Mouse (Mus musculus) stomach, postnatal 0 days (tissue): Measurements from ENCODE around the gene Rps6kc1.

Source experiments
- CTCF ChIP-seq: IDR thresholded peaks from 2 replicates; pipeline ENCODE4 v1.5.1; 2016; ENCODE audit warnings: antibody characterized with exemption, low read depth, mild to moderate bottlenecking, moderate library complexity
- EP300 ChIP-seq: optimal IDR thresholded peaks from 2 replicates; pipeline ENCODE3; 2016; ENCODE audit warnings: antibody characterized with exemption

DNA sequence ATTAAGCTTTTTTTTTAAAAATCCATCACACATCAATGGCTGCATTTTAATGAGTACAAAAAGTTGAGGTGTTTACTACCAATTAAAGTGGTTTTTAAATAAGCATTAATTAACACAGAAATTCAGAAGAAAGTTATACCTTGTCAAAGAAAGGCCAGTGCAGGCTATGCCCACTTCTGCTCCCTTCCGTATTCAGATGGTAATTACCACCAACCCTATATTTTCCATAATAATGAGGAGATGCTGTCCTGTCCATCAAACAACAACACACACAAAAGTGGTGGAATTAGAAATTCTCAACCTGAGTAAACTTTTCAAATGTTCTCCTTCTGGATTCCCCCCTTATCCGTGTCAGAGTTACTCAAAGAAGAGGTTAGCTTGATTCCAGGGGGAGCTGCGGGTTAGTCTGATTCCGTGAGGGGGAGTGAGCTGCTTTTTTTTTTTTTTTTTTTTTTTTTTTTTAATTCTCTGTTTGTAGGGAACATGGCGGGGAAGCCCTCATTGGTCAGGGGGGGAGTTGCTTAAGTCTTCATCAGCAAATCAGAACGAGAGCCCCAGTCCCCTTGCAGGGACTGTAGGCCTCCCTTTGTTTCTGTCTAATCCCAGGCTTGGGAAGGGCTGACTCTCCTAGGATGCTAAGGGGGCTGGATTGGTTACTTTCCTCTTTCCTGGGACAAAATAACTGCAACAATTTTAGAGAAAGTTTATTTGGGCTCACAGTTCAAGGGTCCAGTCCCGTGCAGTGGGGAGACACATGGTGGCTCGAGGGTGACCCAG, 159.6 kb downstream of the Rps6kc1 start:
- TF ChIP-seq CTCF: no peak
- no peak for TF ChIP-seq EP300
